Mouse (Mus musculus) lung, embryonic 15.5 days (tissue): ENCODE measurements around the gene Gm8764. TPM values are rescaled to one million over a fixed set of nuclear protein-coding genes. Genes with fewer than 3 reads are reported as not detected.

ENCODE experiments used
- polyA plus RNA-seq: library from polyadenylated mRNA; unstranded; fragments of >200 nt; fragmentation: Nextera tagmentation; extraction: Ambion mirVana; gene quantifications from 2 replicates; pipeline ENCODE4 v1.2.1, GENCODE M21; 2015

Gm8764 gene
- polyA plus RNA-seq, 1 experiment from 2014 or later, result not detected

Other genes with a start within 250 kb of the Gm8764 start
- not detected in 2 replicates for gene Gm21293, start 17.0 kb upstream of the Gm8764 start, polyA plus RNA-seq
- not detected in 2 replicates for gene Gm6763, start 8.5 kb upstream of the Gm8764 start, polyA plus RNA-seq
- gene Gm21304, start 8.5 kb downstream of the Gm8764 start, polyA plus RNA-seq, result not detected in 2 replicates
- gene Gm21312, start 17.0 kb downstream of the Gm8764 start, polyA plus RNA-seq, result not detected in 2 replicates
- not detected in 2 replicates for gene Gm20765, start 25.5 kb downstream of the Gm8764 start, polyA plus RNA-seq
- gene Gm4340, start 34.0 kb downstream of the Gm8764 start, polyA plus RNA-seq, result not detected in 2 replicates